Mouse (Mus musculus) frontal cortex, postnatal 14 days (tissue): ENCODE measurements around the gene Pfn3.
"Not testable (repeated sequence)": the region's sequence is repeated elsewhere in the genome, so short reads cannot be mapped to it uniquely, and the experiment has no call there.

Source experiments
- DNase-seq, 2 experiments: peaks; one replicate each; pipeline ENCODE4 v3.0.0; 2022; ENCODE audit warnings: low spot score in 2 of 2

Pfn3 gene

DNA sequence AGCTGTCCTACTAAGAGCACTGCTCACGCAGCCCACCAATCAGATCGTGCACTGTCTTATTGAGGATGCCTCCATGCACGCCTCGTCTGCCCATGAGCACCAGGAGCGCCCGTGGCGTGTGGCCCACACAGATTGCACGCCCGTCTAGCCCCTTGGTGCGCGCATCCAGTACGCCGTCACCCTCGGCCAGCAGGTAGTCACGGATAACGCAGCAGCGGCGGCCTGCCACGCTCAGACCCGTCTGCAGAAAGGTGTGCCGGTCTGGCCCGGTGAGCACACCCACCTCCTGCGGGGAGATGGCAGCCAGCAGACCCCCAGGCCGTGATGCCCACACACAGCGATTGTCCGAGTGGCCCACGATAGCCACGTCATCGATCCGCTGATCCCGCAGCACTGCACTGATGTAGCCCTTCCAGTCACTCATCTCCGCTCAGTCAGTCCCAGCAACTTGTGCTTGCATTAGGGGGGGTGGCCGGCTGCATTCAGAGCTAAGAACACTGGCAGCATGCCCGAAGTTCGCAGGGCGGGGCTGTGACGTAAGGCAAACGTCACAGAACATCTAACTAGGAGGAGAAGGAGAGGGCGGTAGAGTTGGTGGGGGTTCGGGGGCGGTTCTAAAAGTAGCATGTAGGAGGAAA is at the start of gene Pfn3:
Gene Pfn3, minus strand, starts transcription at position 490 of the 638 bp plus-strand sequence.
- DNase-seq: peak; percentile 67 to 68

GRCm38 (mm10) chr13:55464027-55464884 is 49.2 kb upstream of the Pfn3 start, which contains the start of gene Prr7:
TSS of gene Prr7 (plus strand) at chr13:55464267.
- DNase-seq: peak in 1 of 2 experiments; percentile 67

DNA sequence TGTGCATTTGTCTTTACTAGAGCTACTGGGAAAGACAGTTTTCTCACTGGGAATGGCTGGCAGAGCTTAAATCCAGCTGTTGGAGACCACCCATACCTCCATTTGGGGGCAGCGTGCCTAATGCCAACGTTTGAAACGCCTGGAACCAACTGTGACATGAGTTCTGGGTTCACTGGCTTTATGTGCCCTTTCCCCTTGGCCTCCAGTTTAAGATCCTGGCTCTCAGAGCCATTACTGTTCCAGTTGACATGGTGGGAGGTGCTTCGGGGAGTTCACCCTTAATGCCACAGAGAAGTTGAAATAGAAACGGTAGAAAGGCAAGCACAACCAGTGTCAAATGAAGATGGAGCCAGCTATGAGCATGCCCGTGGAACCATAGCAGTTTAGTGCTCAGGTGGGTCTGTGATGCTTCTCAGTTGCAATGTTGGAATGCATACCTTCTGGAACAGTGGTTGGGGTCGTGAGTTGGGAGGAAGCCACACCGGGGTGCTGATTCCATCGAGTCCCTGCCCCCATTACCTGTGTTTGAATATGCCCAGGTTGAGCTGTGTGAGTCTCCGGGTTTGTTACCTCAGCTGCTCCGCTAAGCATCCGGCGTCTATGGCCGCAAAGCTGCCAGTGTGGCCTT is 48.5 kb upstream of the Pfn3 start:
- no peak for DNase-seq

DNA sequence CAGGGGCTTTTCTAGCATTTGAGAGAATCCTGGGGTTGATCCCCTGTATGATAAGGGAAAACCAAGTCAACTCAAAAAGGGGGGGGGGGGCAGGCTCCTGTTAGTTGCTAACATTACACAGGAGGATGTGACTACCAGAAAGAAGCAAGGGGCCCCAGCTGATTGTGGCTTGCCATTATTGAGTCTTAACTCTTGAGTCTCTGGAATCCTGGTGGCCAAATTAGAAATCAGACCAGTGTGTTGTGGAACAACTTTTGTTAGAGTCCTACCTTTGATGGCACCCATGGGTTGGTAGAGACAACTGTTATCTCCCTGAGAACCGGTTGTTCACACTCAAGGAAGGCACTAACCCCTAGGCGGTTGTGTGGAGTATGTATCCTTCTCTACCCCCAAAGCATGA is 47.9 kb upstream of the Pfn3 start:
- no peak for DNase-seq

- DNase-seq: no peak
These were observed 36.9 kb upstream of the Pfn3 start for GRCm38 (mm10) chr13:55451785-55452549.

GRCm38 (mm10) chr13:55451296-55451695 is 36.3 kb upstream of the Pfn3 start:
- no peak for DNase-seq

GRCm38 (mm10) chr13:55450511-55450980 is 35.5 kb upstream of the Pfn3 start:
- no peak for DNase-seq

- DNase-seq: no peak
These were observed 34.8 kb upstream of the Pfn3 start for GRCm38 (mm10) chr13:55449679-55450441.

- no peak for DNase-seq
These were observed 34.2 kb upstream of the Pfn3 start for GRCm38 (mm10) chr13:55449205-55449604.

DNA sequence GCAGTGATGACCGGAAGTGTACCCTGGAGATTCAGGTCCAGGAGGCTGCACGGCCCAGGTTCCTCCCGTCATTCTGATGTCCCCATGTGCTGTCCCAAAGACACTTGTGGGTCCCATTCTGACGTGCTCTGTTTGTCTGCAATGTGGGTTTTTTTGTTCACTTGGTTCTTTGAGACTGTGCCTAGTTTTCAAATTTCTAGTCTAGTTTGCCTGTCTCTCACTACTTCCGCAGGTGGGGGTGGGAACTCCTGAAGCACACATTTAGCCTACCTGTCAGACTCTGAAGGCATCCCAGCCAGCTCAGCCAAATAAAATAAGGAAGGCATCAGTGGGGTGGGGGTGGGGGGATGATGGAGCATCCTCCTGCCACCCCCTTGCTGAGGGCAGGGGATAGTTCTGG is 33.1 kb upstream of the Pfn3 start:
- DNase-seq: no peak

DNA sequence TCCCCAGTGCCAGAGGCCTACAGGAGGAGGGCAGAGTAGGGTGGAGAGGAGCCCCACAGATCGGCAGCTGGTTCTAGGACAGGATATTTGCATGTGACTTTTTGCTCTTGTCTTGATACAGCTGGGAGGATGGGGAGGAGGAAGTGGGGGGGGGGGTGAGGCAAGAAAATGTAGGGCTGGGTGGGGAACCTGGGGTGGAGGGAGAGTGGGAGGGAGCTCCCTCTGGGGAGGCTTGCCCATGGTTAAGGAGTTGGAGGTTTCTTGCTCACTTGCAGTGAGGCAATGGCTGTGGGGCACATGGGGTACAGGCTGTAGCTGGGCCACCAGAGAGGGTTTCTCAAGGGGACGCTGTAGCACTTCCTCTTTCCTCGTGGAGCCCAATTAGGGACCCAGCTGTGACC is 32.5 kb upstream of the Pfn3 start:
- DNase-seq: no peak

DNA sequence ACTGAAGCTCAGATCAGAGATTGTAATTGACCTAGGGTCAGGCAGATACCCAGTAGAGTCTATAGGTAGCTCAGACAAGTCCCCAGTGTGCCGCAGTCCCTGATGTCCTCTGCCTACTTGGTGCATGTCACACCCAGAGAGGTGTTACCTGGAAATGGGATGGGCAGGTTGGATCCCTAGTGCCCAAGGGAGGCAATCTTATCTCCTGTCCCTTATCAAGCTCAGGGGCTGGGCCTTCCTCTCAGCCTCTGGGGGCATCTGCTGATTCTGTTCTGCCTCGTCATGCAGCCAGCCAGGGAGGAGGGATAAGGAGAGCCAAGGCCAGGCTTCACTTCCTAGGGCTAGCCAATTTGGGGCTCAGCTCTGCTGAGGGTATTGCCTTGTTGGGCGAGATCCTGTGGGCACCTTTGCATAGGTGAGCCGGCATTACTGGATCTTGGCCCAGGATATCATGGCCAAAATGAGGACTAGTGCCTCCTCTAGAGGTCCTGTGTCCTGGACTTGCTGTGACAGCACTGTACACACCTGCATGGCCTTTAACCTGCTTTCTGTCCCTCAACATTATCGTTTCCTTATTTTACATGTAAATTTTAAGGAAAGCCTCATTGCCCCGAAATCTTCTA is 31.6 kb upstream of the Pfn3 start:
- DNase-seq: no peak

DNA sequence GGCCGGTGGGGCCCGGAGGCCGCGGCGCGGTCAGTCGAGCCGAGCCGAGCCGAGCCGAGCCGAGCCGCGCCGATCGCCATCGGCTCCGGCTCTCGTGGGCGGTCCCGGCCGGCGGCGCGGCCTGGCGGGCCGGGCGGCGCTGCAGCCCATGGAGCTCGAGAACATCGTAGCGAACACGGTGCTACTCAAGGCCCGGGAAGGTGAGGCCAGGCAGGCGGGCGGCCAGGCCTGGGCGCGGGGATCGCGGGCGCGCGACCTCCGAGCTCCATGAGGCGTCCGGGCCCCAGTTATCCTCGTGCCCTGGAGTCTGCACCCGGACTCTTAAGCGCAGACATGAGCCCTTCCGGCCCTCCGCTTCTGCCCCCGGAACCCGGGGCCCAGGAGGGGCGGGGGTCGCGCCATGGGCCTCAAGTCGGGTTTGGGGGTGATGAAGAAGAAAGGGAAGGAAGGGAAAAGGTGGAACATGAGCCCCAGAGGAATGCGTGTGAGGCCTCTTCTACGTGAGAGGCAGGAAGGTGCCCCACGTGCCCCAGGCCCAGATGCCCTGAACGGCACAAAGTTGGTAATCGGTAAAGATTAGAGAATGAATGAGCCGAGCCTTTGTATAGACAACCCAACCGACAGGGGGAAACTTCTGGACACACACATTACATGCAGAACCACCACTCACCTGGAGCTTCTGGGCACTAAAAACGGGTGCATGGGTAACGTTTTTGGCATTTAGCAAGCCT is 30.5 kb upstream of the Pfn3 start:
- DNase-seq: no peak

DNA sequence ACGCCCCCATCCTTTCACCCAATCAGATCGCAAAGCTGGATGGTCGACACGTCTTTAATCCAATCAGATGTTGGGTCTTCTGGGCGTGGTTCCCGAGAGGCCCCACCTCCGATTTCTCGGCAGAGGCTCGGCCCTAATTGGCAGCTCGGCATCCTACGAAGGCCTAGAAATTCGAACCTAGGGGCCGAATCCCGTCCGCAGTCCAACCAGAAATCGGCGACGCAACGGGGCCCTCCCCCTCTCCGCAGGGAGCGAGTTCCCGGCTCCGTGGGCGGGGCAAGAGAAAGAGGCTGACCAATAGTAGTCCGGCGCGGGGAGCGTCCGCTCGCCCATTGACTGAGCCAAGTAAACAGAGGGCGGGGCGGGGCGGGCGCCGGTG is 29.9 kb upstream of the Pfn3 start, which contains the start of gene Grk6:
Gene Grk6, plus strand, starts transcription at position 136 of the 379 bp plus-strand sequence.
- peak; percentile 100 for DNase-seq

GRCm38 (mm10) chr13:55444286-55444936 is 29.4 kb upstream of the Pfn3 start:
- DNase-seq: peak in 1 of 2 experiments; percentile 48

- DNase-seq: no peak
These were observed 28.8 kb upstream of the Pfn3 start for GRCm38 (mm10) chr13:55443799-55444285.

DNA sequence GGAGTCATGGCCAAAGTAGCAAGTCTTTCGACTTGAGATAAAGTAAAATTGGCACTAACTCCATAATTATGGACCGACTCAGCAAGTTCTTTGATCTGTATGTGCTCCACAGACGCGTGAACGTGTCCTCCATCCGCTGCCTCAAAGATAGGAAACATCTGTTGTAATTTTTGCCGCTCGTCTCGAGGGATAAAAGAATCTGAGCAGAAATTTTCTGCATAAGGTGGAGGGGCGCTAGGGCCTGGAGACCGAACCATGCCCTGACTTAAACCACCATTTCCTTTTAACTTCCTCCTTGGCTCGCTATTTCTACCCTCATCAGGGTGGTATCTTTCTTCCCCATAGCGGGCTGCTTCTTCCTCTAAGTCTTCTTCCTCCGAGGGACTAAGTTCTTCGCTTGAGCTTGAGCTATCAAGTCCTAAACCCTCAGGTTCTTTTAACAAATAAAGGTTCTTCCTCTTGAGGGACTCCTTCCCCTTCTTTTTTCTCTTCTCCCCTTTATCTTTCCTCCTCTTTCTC is 22.1 kb upstream of the Pfn3 start:
- not testable (repeated sequence) for DNase-seq

DNA sequence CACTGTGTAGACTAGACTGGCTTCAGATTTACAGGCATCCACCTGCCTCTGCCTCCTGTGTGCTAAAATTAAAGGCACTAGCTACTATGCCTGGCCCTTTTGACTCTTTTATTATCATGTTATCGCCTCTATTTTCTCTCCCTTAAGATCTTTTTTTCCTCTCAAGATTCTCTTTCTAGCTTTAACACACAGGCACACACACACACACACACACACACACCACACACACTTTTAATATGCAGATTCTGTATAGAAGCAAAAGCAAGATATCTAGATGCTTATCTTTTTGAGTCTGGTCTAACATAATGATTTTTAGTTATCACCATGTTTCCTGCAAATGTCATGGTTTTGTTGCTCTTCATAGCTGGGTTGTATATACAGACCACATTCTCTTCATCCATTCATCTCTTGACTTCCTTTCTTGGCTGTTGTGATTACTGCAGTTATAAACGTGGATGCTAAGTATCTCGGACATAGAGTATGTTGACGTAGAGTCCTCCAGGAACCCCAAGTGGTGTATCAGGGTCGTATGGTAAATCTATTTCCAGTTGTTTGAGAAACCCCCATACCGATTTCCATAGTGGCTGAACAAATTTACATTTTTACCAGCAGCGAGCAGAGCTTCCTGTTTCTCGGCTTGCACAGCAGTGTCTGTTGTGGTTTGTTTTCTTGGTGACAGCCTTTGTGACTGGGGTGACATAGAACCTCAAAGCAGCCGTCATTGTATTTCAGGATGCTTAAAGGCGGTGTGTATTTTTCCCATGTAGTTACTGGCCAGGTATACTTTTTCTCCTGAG is 17.1 kb upstream of the Pfn3 start:
- DNase-seq: no peak
